Mouse (Mus musculus) Patski (cell line): ENCODE measurements around the gene Usp30. TPM values are rescaled to one million over a fixed set of nuclear protein-coding genes. Genes with fewer than 3 reads are reported as not detected.

Experiments
- ATAC-seq: fragments of 100-300 bp; one replicate; pipeline ENCODE4 v1.8.0; 2021
- CTCF ChIA-PET: fragments of 350-600 bp; sonication (Branson Sonifier 250); formaldehyde crosslinking; loops from one replicate; lab custom pipeline; 2022; ENCODE audit warnings: inconsistent platforms; lab: Charles Lee
- POLR2A ChIA-PET: fragments of 350-600 bp; sonication (Branson Sonifier 250); formaldehyde crosslinking; loops from one replicate; lab custom pipeline; 2022; ENCODE audit warnings: antibody characterized with exemption, inconsistent platforms; lab: Charles Lee
- DNase-seq: peaks from one replicate; pipeline ENCODE4 v3.0.0-alpha.2; 2011; ENCODE audit warnings: low read depth, low spot score
- H3K27me3 ChIP-seq: fragments of 371-371 bp; one replicate; pipeline ENCODE4 v1.5.1; 2021
- CTCF ChIP-seq: fragments of 100-300 bp; IDR thresholded peaks from one replicate; pipeline ENCODE4 v1.5.1; 2021
- in situ Hi-C: fragments of 300-500 bp; cut with MboI; formaldehyde crosslinking; loops from 3 replicates; pipeline ENCODE4 v1.11.1; 2018; ENCODE audit warnings: low pct_unique_long_range_greater_than_20kb, mixed read lengths
- polyA plus RNA-seq: library from polyadenylated mRNA; unstranded; gene quantifications from one replicate; pipeline ENCODE4 v1.2.3, GENCODE M21; 2021

The Usp30 gene
- polyA plus RNA-seq, 1 experiment from 2014 or later = 36.2 TPM

- ATAC-seq = no peak
- ChIA-PET POLR2A (no interaction called here), CTCF (no interaction called here)
- peak; percentile 20 for DNase-seq
- H3K27me3 ChIP-seq = no peaks in the 10 kb centered on the region
- in situ Hi-C loops = no loop called here
- TF ChIP-seq CTCF = no peak
These were observed 60.7 kb downstream of the Usp30 start for GRCm38 (mm10) chr5:114126008-114126407.

- H3K27me3 ChIP-seq = no peaks in the 10 kb centered on the region
- in situ Hi-C loops = no loop called here
- CTCF ChIA-PET = interaction anchor here (0.8 to 0.9 kb wide), 2 partner anchors 26 to 30 kb away, joined by 3 read pairs; no protein-coding TSS in a partner anchor
- POLR2A ChIA-PET = interaction anchor here (0.7 kb wide), 1 partner anchor 13 kb away, joined by 3 read pairs; no protein-coding TSS in a partner anchor
- ATAC-seq (no peak), DNase-seq (no peak)
- TF ChIP-seq CTCF = no peak
These were observed 61.4 kb downstream of the Usp30 start for GRCm38 (mm10) chr5:114126499-114127244.

- TF ChIP-seq CTCF = no peak
- in situ Hi-C loops = no loop called here
- peak; percentile 57 for DNase-seq
- H3K27me3 ChIP-seq = no peaks in the 10 kb centered on the region
- peak; percentile 34 for ATAC-seq
- POLR2A ChIA-PET = interaction anchor here (0.7 to 0.9 kb wide), 2 partner anchors 12 to 25 kb away, joined by 3 read pairs; no protein-coding TSS in a partner anchor
- CTCF ChIA-PET = interaction anchor here (0.6 to 1.7 kb wide), 7 partner anchors 16 to 156 kb away, joined by 3 to 5 read pairs (median 3); no protein-coding TSS in a partner anchor
These were observed 62.4 kb downstream of the Usp30 start, which contains the start of gene Alkbh2 for GRCm38 (mm10) chr5:114127374-114128349. Alkbh2 (minus strand) TSS chr5:114128218.

- no peaks in the 10 kb centered on the region for H3K27me3 ChIP-seq
- ChIA-PET POLR2A (interaction anchor here (0.6 kb wide), 1 partner anchor 1419 kb away, joined by 3 read pairs; no protein-coding TSS in a partner anchor), CTCF (interaction anchor here (0.9 to 1.8 kb wide), 2 partner anchors 77 to 191 kb away, joined by 3 to 4 read pairs; no protein-coding TSS in a partner anchor)
- TF ChIP-seq CTCF = no peak
- in situ Hi-C loops = no loop called here
- no peak for DNase-seq
- no peak for ATAC-seq
These were observed 64.4 kb downstream of the Usp30 start for GRCm38 (mm10) chr5:114129550-114130210.

GRCm38 (mm10) chr5:114130211-114130605, 64.9 kb downstream of the Usp30 start, which contains the start of gene Ung:
Ung (plus strand) TSS chr5:114130386.
- no peak for TF ChIP-seq CTCF
- ATAC-seq (no peak), DNase-seq (no peak)
- ChIA-PET CTCF (interaction anchor here (0.9 to 1.8 kb wide), 3 partner anchors 30 to 191 kb away, joined by 3 to 4 read pairs (median 3); no protein-coding TSS in a partner anchor), POLR2A (interaction anchor here (0.6 to 1.6 kb wide), 2 partner anchors 10 to 1419 kb away, joined by 3 to 7 read pairs; no protein-coding TSS in a partner anchor)
- no peaks in the 10 kb centered on the region for H3K27me3 ChIP-seq
- in situ Hi-C loops = no loop called here

GRCm38 (mm10) chr5:114130698-114131520, 65.6 kb downstream of the Usp30 start:
- DNase-seq (peak; percentile 54), ATAC-seq (peak; percentile 88)
- ChIA-PET CTCF (interaction anchor here (1.2 to 1.8 kb wide), 2 partner anchors 31 to 192 kb away, joined by 3 read pairs; no protein-coding TSS in a partner anchor), POLR2A (interaction anchor here (1.6 kb wide), 1 partner anchor 9 kb away, joined by 7 read pairs; no protein-coding TSS in a partner anchor)
- in situ Hi-C loops = no loop called here
- no peak for TF ChIP-seq CTCF
- H3K27me3 ChIP-seq = no peaks in the 10 kb centered on the region

GRCm38 (mm10) chr5:114131521-114131840, 66.2 kb downstream of the Usp30 start:
- H3K27me3 ChIP-seq = no peaks in the 10 kb centered on the region
- POLR2A ChIA-PET = interaction anchor here (1.6 kb wide), 1 partner anchor 9 kb away, joined by 7 read pairs; no protein-coding TSS in a partner anchor
- ATAC-seq = peak; percentile 0
- peak; percentile 33 for DNase-seq
- CTCF ChIA-PET = interaction anchor here (1.2 kb wide), 1 partner anchor 32 kb away, joined by 3 read pairs; no protein-coding TSS in a partner anchor
- in situ Hi-C loops = no loop called here
- no peak for TF ChIP-seq CTCF

GRCm38 (mm10) chr5:114132841-114133240, 67.6 kb downstream of the Usp30 start:
- H3K27me3 ChIP-seq = no peaks in the 10 kb centered on the region
- in situ Hi-C loops = no loop called here
- DNase-seq = no peak
- ChIA-PET POLR2A (no interaction called here), CTCF (interaction anchor here (1.0 kb wide), 1 partner anchor 13 kb away, joined by 3 read pairs; no protein-coding TSS in a partner anchor)
- no peak for ATAC-seq
- TF ChIP-seq CTCF = no peak
